Mouse (Mus musculus) liver, embryonic 15.5 days (tissue): ENCODE measurements around the gene Lin52. TPM values are rescaled to one million over a fixed set of nuclear protein-coding genes. Genes with fewer than 3 reads are reported as not detected.

Source experiments
- ATAC-seq: fragments of 200-750 bp; cut with Nextera tagmentation; 2 replicates; pipeline ENCODE4 v1.8.0; 2017; ENCODE audit warnings: moderate number of reproducible peaks, mild to moderate bottlenecking, moderate library complexity; ENCODE audit not compliant: insufficient read depth
- H3K27ac ChIP-seq: fragments of 300-500 bp; sonication (generic); replicated peaks from 2 replicates; pipeline ENCODE4 v1.5.1; 2015; ENCODE audit warnings: mild to moderate bottlenecking, inconsistent platforms
- H3K27me3 ChIP-seq: fragments of 300-500 bp; sonication (generic); 2 replicates; pipeline ENCODE4 v1.6.1; 2015; ENCODE audit warnings: mild to moderate bottlenecking, inconsistent platforms
- H3K36me3 ChIP-seq: fragments of 300-500 bp; sonication (generic); replicated peaks from 2 replicates; pipeline ENCODE4 v1.6.1; 2015; ENCODE audit warnings: moderate library complexity, mild to moderate bottlenecking, inconsistent platforms
- H3K4me1 ChIP-seq: fragments of 300-500 bp; sonication (generic); replicated peaks from 2 replicates; pipeline ENCODE4 v1.6.1; 2015; ENCODE audit warnings: inconsistent platforms
- H3K4me2 ChIP-seq: fragments of 300-500 bp; sonication (generic); 2 replicates; pipeline ENCODE4 v1.6.1; 2015; ENCODE audit warnings: moderate library complexity, mild to moderate bottlenecking, inconsistent platforms
- H3K4me3 ChIP-seq: fragments of 300-500 bp; sonication (generic); replicated peaks from 2 replicates; pipeline ENCODE4 v1.5.1; 2015; ENCODE audit warnings: mild to moderate bottlenecking, inconsistent platforms
- H3K9ac ChIP-seq: fragments of 300-500 bp; sonication (generic); 2 replicates; pipeline ENCODE4 v1.6.1; 2015; ENCODE audit warnings: moderate library complexity, mild to moderate bottlenecking, inconsistent platforms
- H3K9me3 ChIP-seq: fragments of 300-500 bp; sonication (generic); replicated peaks from 2 replicates; pipeline ENCODE4 v1.6.1; 2016; ENCODE audit warnings: inconsistent platforms
- WGBS: fragments of 180-500 bp; shearing (Covaris S2); methylation state at CpG from one replicate; pipeline ENCODE4 v1.1.7; 2015; ENCODE audit warnings: mixed read lengths; ENCODE audit not compliant: insufficient replicate concordance; 5-methylcytosine and 5-hydroxymethylcytosine counted together
- polyA plus RNA-seq: library from polyadenylated mRNA; unstranded; fragments of >200 nt; fragmentation: Nextera tagmentation; extraction: Ambion mirVana; gene quantifications from 2 replicates; pipeline ENCODE4 v1.2.1, GENCODE M21; 2015

Lin52 gene
- 11.9 and 13.3 TPM in 2 replicates for polyA plus RNA-seq

GRCm38 (mm10) chr12:84450718-84451646 is at the start of gene Lin52, which contains the start of gene Aldh6a1:
Gene Lin52 (plus strand): TSS chr12:84451422.
Gene Aldh6a1 (minus strand): TSS chr12:84451004.
- Histone ChIP-seq H3K4me3 (peak within 1 kb of the TSS; percentile 76), H3K4me1 (peaks cover 38% of the 10 kb centered on the region), H3K9me3 (no peaks in the 10 kb centered on the region), H3K4me2 (peak within 1 kb of the TSS; percentile 90), H3K9ac (peak within 1 kb of the TSS; percentile 73), H3K27me3 (peaks cover 14% of the 10 kb centered on the region; the same call in 1 of the 2 replicates), H3K27ac (peak within 1 kb of the TSS; percentile 85), H3K36me3 (0 out of 2 replicates have a peak, but pooled peaks cover 4% of the 10 kb centered on the region)
- ATAC-seq: peak; percentile 95
- under 1% methylated on average over 49 of the region's 49 CpGs for WGBS

- H3K27ac ChIP-seq: peak overlapping the region; percentile 65
- H3K36me3 ChIP-seq: no peaks in the 10 kb centered on the region
- peak; percentile 21; the same call in 1 of the 2 replicates for ATAC-seq
- H3K27me3 ChIP-seq: no peaks in the 10 kb centered on the region
- WGBS: 61% methylated on average over 9 of the region's 9 CpGs
- H3K4me1 ChIP-seq: peaks cover 21% of the 10 kb centered on the region
- H3K9me3 ChIP-seq: no peaks in the 10 kb centered on the region
- no peak overlapping the region for H3K4me3 ChIP-seq
- peak overlapping the region; percentile 13; the same call in 1 of the 2 replicates for H3K4me2 ChIP-seq
- H3K9ac ChIP-seq: no peak overlapping the region
Observed at GRCm38 (mm10) chr12:84402923-84403322, 48.3 kb upstream of the Lin52 start.

DNA sequence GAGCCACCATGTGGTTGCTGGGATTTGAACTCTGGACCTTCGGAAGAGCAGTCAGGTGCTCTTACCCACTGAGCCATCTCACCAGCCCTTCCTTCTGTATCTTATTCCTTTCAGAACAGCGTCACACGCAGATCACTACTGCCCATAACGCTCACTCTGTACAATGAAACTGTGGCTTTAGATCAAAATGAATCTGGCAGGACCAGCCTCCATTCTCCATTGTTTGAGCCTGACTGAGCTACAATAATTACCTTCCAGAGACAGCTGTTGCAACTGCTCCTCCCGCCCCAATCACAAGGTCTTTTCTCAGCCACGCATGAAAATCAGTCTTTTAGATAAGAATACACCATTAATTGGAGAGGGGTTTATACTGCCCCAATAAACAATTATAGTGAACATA is 46.7 kb upstream of the Lin52 start:
- peaks cover 30% of the 10 kb centered on the region for H3K4me1 ChIP-seq

DNA sequence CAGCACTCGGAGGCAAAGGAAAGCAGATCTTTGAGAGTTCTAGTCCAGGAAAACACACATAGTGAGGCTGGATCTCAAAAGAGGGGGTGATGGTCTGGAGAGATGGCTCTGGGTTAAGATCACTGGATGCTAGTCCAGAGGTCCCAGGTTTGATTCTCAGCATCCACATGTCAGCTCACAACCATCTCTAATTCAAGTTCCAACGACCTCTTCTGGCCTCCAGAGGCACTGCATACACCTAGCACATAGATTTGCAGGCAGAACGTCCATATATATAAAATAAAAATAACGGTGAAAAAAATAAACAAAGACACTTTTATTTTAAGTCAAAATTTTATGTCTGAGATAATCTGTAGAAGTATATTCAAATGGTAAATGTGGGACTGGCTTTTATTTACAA is 44.0 kb upstream of the Lin52 start:
- H3K4me2 ChIP-seq: 0 out of 2 replicates have a peak overlapping the region, but pooled peaks have one; percentile 8
- 48% methylated on average over 4 of the region's 4 CpGs for WGBS

More for the DNA sequence above, 46.7 kb upstream of the Lin52 start:
- H3K27me3 ChIP-seq: no peaks in the 10 kb centered on the region; the same call in 1 of the 2 replicates
- H3K4me2 ChIP-seq: no peak overlapping the region
- 82% methylated on average over 6 of the region's 6 CpGs for WGBS
- no peaks in the 10 kb centered on the region for H3K9me3 ChIP-seq
- no peak overlapping the region for H3K9ac ChIP-seq
- H3K36me3 ChIP-seq: no peaks in the 10 kb centered on the region
- H3K27ac ChIP-seq: no peak overlapping the region
- no peak for ATAC-seq
- no peak overlapping the region for H3K4me3 ChIP-seq

DNA sequence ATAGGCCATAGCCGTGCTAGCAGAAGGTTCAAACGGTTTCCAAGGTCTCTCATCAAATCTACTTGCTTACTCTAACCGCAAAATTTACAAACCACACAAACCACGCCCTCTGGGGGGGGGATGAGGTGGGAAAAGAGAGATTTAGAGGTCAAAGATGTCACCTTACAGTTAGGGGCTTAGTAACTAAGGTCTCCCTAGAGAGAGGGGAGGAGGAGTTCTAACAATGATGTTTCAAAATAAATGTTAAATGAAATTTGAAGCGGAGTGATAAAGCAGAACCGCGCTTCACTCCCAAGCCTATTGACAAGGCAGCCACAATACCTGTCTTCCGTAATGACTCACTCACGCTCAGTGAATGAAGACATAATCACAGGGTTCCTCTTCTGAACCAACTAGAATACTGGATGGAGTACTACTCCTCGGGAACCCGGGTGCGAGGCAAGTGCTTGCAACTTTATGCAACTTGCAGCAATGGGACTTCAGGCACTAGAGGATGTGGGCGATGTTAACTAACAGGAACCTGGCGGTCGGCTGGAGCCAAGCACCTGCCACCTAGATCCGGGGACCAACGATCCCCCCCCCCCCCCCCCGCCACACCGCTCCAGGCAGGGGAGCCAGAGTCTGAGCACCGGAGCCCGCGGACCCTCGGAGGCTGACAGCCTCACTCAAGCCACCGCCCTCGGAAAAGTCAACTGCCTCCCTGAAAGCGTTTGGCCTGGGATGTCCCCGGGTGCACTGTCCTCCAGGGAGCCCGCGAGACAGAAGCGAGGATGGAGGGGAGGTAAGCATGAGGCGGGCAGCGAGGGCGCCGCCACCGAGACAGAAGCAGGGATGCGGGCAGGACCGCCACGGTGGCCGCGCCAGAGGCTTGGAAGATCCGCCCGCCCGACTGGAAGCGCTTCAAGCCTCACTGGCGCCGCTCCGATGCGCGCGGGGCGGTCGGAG is 43.1 kb upstream of the Lin52 start:
- Histone ChIP-seq H3K9ac (peak overlapping the region; percentile 78), H3K4me2 (peak overlapping the region; percentile 99), H3K4me3 (peak overlapping the region; percentile 86), H3K27me3 (no peaks in the 10 kb centered on the region; the same call in 1 of the 2 replicates), H3K9me3 (no peaks in the 10 kb centered on the region), H3K36me3 (no peaks in the 10 kb centered on the region), H3K4me1 (peaks cover 21% of the 10 kb centered on the region), H3K27ac (peak overlapping the region; percentile 81)
- peak; percentile 53 for ATAC-seq
- WGBS: under 1% methylated on average over 50 of the region's 52 CpGs

More for the DNA sequence above, 44.0 kb upstream of the Lin52 start:
- H3K9me3 ChIP-seq: no peaks in the 10 kb centered on the region
- H3K9ac ChIP-seq: no peak overlapping the region
- peaks cover 21% of the 10 kb centered on the region for H3K4me1 ChIP-seq
- no peak for ATAC-seq
- H3K27me3 ChIP-seq: no peaks in the 10 kb centered on the region; the same call in 1 of the 2 replicates
- H3K27ac ChIP-seq: no peak overlapping the region
- no peaks in the 10 kb centered on the region for H3K36me3 ChIP-seq
- no peak overlapping the region for H3K4me3 ChIP-seq

- WGBS: 2% methylated on average over 63 of the region's 63 CpGs
- ATAC-seq: peak; percentile 95
- Histone ChIP-seq H3K4me3 (peak within 1 kb of the TSS; percentile 86), H3K9me3 (no peaks in the 10 kb centered on the region), H3K27ac (peak within 1 kb of the TSS; percentile 81), H3K4me2 (peak within 1 kb of the TSS; percentile 99), H3K4me1 (peaks cover 21% of the 10 kb centered on the region), H3K9ac (peak within 1 kb of the TSS; percentile 78), H3K36me3 (no peaks in the 10 kb centered on the region), H3K27me3 (no peaks in the 10 kb centered on the region; the same call in 1 of the 2 replicates)
Observed at GRCm38 (mm10) chr12:84408819-84409507, 42.3 kb upstream of the Lin52 start, which contains the start of the genes Entpd5 and Bbof1. Gene Entpd5 (minus strand): TSS chr12:84409029. Gene Bbof1 (plus strand): TSS chr12:84409071.

DNA sequence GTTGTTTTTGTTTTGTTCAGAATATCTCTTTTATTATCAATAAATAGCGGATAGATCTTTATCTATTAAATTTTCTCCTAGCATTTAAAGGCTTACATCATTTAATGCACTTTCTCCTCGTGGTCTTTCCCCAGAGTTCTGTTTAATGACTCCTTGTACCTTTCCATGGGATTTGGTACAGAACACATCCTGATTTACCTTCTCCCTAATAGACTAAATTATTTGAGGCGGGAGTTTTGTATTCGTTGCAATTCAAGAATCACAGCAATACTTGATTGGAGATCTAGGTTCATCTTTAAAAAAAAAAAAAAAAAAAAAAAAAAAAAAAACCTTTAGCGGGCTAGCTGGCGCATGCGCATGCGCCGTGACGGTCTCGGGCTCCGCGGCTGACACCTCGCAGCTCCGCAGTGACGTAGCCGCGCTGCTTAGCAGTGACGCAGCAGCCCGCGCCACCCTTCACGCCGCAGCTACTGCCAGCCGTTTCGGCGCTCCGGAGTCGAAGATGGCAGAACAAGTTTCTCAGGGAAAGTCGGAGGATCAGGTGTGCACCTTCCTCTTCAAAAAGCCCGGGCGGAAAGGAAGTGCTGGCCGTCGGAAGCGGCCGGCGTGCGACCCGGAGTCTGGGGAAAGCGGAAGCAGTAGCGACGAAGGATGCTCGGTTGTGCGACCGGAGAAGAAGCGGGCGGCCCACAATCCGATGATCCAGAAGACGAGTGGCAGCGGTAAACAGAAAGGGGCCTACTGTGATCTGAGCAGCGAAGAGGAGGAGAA is 34.2 kb upstream of the Lin52 start, which contains the start of gene Rnf113a2:
Rnf113a2 (plus strand) TSS at position 363 of the 771 bp plus-strand sequence.
- 2% methylated on average over 50 of the region's 50 CpGs for WGBS
- Histone ChIP-seq H3K4me3 (peak within 1 kb of the TSS; percentile 77), H3K4me2 (peak within 1 kb of the TSS; percentile 93), H3K4me1 (peaks cover 9% of the 10 kb centered on the region), H3K9me3 (no peaks in the 10 kb centered on the region), H3K27ac (peak within 1 kb of the TSS; percentile 93), H3K9ac (peak within 1 kb of the TSS; percentile 77), H3K27me3 (no peaks in the 10 kb centered on the region), H3K36me3 (no peaks in the 10 kb centered on the region)
- peak; percentile 95 for ATAC-seq

GRCm38 (mm10) chr12:84417605-84417922 is 33.7 kb upstream of the Lin52 start:
- Histone ChIP-seq H3K9me3 (no peaks in the 10 kb centered on the region), H3K27me3 (no peaks in the 10 kb centered on the region), H3K4me3 (peak overlapping the region; percentile 77), H3K4me2 (peak overlapping the region; percentile 93), H3K36me3 (no peaks in the 10 kb centered on the region), H3K9ac (peak overlapping the region; percentile 77), H3K27ac (peak overlapping the region; percentile 93), H3K4me1 (peaks cover 9% of the 10 kb centered on the region)
- WGBS: 34% methylated on average over 18 of the region's 18 CpGs
- ATAC-seq: no peak

DNA sequence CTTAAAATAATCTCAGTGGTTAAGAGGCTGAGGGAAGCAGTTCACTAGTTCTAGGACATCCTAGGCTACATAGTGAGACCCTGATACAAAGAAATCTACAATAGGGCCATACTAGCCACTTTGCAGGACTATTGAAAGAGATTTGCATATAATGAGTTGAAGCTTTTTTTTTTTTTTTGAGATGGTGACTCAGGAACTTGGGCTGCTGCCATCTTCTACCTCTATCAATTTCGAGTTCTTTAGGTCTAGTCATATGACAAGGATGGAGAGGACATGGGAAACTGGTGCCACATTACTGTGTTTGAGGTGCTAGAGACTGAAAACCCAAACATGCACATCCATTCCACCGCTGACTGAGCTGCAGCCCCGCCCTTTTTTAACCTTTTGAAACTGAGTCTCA is 27.2 kb upstream of the Lin52 start:
- Histone ChIP-seq H3K9ac (no peak overlapping the region), H3K4me3 (no peak overlapping the region), H3K27ac (no peak overlapping the region), H3K27me3 (no peaks in the 10 kb centered on the region), H3K9me3 (no peaks in the 10 kb centered on the region), H3K36me3 (no peaks in the 10 kb centered on the region), H3K4me1 (no peaks in the 10 kb centered on the region), H3K4me2 (no peak overlapping the region)
- ATAC-seq: no peak
- 46% methylated on average over 3 of the region's 3 CpGs for WGBS
